Mouse (Mus musculus) neural tube, embryonic 15.5 days (tissue): ENCODE results near the gene Gm14214. TPM values are rescaled to one million over a fixed set of nuclear protein-coding genes. Genes with fewer than 3 reads are reported as not detected.

Source experiments
- ATAC-seq: fragments of 200-750 bp; cut with Nextera tagmentation; 2 replicates; pipeline ENCODE4 v1.8.0; 2017; ENCODE audit warnings: mild to moderate bottlenecking, moderate TSS enrichment, moderate library complexity; ENCODE audit not compliant: low FRiP score
- H3K27ac ChIP-seq: fragments of 300-500 bp; sonication (generic); replicated peaks from 2 replicates; pipeline ENCODE4 v1.5.1; 2015; ENCODE audit warnings: mild to moderate bottlenecking, inconsistent platforms
- H3K27me3 ChIP-seq: fragments of 300-500 bp; sonication (generic); replicated peaks from 2 replicates; pipeline ENCODE4 v1.6.1; 2015; ENCODE audit warnings: inconsistent platforms
- H3K36me3 ChIP-seq: fragments of 300-500 bp; sonication (generic); 2 replicates; pipeline ENCODE4 v1.6.1; 2015; ENCODE audit warnings: inconsistent platforms
- H3K4me1 ChIP-seq: fragments of 300-500 bp; sonication (generic); 2 replicates; pipeline ENCODE4 v1.6.1; 2015; ENCODE audit warnings: inconsistent platforms
- H3K4me2 ChIP-seq: fragments of 300-500 bp; sonication (generic); 2 replicates; pipeline ENCODE4 v1.6.1; 2015; ENCODE audit warnings: inconsistent platforms, mild to moderate bottlenecking, moderate library complexity
- H3K4me3 ChIP-seq: fragments of 300-500 bp; sonication (generic); replicated peaks from 2 replicates; pipeline ENCODE4 v1.5.1; 2015; ENCODE audit warnings: mild to moderate bottlenecking, inconsistent platforms
- H3K9ac ChIP-seq: fragments of 300-500 bp; sonication (generic); replicated peaks from 2 replicates; pipeline ENCODE4 v1.6.1; 2015; ENCODE audit warnings: mild to moderate bottlenecking, inconsistent platforms
- H3K9me3 ChIP-seq: fragments of 300-500 bp; sonication (generic); replicated peaks from 2 replicates; pipeline ENCODE4 v1.6.1; 2016; ENCODE audit warnings: inconsistent platforms
- WGBS: fragments of 180-500 bp; shearing (Covaris S2); methylation state at CpG from one replicate; pipeline ENCODE4 v1.1.7; 2015; ENCODE audit warnings: mixed read lengths; 5-methylcytosine and 5-hydroxymethylcytosine counted together
- polyA plus RNA-seq: library from polyadenylated mRNA; unstranded; fragments of >200 nt; fragmentation: Nextera tagmentation; extraction: Ambion mirVana; gene quantifications from 2 replicates; pipeline ENCODE4 v1.2.1, GENCODE M21; 2015

Gm14214 gene
- polyA plus RNA-seq, 1 experiment from 2014 or later = not detected

- H3K4me2 ChIP-seq = no peak overlapping the region
- no peaks in the 10 kb centered on the region for H3K27me3 ChIP-seq
- no peaks in the 10 kb centered on the region for H3K9me3 ChIP-seq
- WGBS = 80% methylated on average over 2 of the region's 2 CpGs
- no peak overlapping the region for H3K9ac ChIP-seq
- no peaks in the 10 kb centered on the region for H3K36me3 ChIP-seq
- no peak overlapping the region for H3K4me3 ChIP-seq
- H3K27ac ChIP-seq = no peak overlapping the region
- H3K4me1 ChIP-seq = peaks cover under 1% of the 10 kb centered on the region; the same call in 1 of the 2 replicates
- ATAC-seq = no peak
These were observed 49.5 kb downstream of the Gm14214 start for GRCm38 (mm10) chr2:154720315-154720714.

Other genes with a start within 250 kb of the Gm14214 start
- gene 1700003F12Rik, start 222.9 kb downstream of the Gm14214 start, polyA plus RNA-seq = 1.3 and 1.9 TPM in 2 replicates
- 0.31 and 0.63 TPM in 2 replicates for gene Actl10, start 218.3 kb downstream of the Gm14214 start, polyA plus RNA-seq
- gene Necab3, start 211.1 kb downstream of the Gm14214 start, polyA plus RNA-seq = 16.0 and 19.6 TPM in 2 replicates
- gene E2f1, start 200.1 kb downstream of the Gm14214 start, polyA plus RNA-seq = 3.4 and 7.4 TPM in 2 replicates
- gene Pxmp4, start 166.3 kb downstream of the Gm14214 start, polyA plus RNA-seq = 18.1 and 22.9 TPM in 2 replicates
- 2.1 and 2.3 TPM in 2 replicates for gene Zfp341, start 156.7 kb downstream of the Gm14214 start, polyA plus RNA-seq
- 0.35 and 0.55 TPM in 2 replicates for gene 4930519P11Rik, start 156.6 kb downstream of the Gm14214 start, polyA plus RNA-seq
- gene Chmp4b, start 118.3 kb downstream of the Gm14214 start, polyA plus RNA-seq = 29.6 and 31.5 TPM in 2 replicates
- gene Raly, start 21.1 kb upstream of the Gm14214 start, polyA plus RNA-seq = 26.2 and 28.2 TPM in 2 replicates
- gene a, start 21.4 kb upstream of the Gm14214 start, polyA plus RNA-seq = 0.33 and 0.93 TPM in 2 replicates
- 70.2 and 71.1 TPM in 2 replicates for gene Eif2s2, start 122.9 kb upstream of the Gm14214 start, polyA plus RNA-seq
- gene Gm14226, start 248.2 kb upstream of the Gm14214 start, polyA plus RNA-seq = 0.29 and 0.47 TPM in 2 replicates